Mouse (Mus musculus): ENCODE data around the gene Adam22. TPM values are rescaled to one million over a fixed set of nuclear protein-coding genes. Genes with fewer than 3 reads are reported as not detected.
"Not testable (repeated sequence)": the region's sequence is repeated elsewhere in the genome, so short reads cannot be mapped to it uniquely, and the experiment has no call there.

Adam22 gene
- total RNA-seq, 2 experiments from 2014 or later = 2.4 to 5.9 TPM

- DNase-seq = no peak
- intact Hi-C loops (cut with DNase I) = no loop called here
Measured at GRCm38 (mm10) chr5:8327645-8328269, 40.2 kb downstream of the Adam22 start.

DNA sequence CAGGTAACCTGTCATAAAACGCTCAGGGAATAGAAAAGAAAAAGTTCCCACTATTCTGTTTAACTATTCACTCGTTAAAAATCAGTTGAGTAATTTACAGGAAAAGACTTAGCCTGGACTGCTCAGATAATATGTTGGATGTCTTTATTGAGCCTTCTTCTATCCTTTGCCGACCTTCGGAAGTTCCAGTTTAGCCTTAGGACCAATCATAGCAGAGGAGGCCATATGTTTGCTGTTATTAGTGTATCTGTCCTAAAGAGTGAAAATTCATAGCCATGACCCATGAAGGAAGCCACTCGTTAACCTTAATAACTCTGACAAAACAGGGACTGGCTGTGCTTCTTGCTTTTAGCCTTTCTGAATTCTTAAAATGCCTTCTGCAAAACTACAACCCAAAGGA lies 41.3 kb downstream of the Adam22 start:
- intact Hi-C loops (cut with DNase I) = no loop called here
- no peak for DNase-seq

GRCm38 (mm10) chr5:8312324-8312723 lies 55.6 kb downstream of the Adam22 start:
- DNase-seq = no peak
- intact Hi-C loops (cut with DNase I) = no loop called here

DNA sequence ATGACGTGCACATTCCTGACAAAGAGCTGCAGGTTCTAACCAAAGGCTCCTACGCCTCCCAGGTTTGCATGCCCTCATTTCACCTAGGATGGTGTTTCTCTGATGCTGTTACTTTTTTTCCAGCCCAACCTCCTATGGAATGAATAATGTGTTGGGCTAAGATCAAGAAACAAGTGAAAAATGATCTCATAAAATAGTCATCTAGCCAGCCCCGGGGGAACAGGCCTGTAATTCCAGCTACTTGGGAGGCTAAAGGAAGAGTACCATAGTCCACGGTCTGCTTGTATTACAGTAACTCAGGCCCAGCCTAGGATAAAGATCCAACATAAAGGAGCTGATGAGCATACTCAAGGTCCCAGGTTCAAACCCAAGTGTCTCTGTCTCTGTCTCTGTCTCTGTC lies 57.1 kb downstream of the Adam22 start:
- intact Hi-C loops (cut with DNase I) = no loop called here
- peak in 1 of 2 experiments; percentile 10 for DNase-seq

- no peak for DNase-seq
- intact Hi-C loops (cut with DNase I) = no loop called here
Measured at GRCm38 (mm10) chr5:8297719-8298419, 70.1 kb downstream of the Adam22 start.

- intact Hi-C loops (cut with DNase I) = no loop called here
- DNase-seq = no peak
Measured at GRCm38 (mm10) chr5:8293287-8293686, 74.7 kb downstream of the Adam22 start.

GRCm38 (mm10) chr5:8291496-8291895 lies 76.5 kb downstream of the Adam22 start:
- intact Hi-C loops (cut with DNase I) = no loop called here
- no peak for DNase-seq

DNA sequence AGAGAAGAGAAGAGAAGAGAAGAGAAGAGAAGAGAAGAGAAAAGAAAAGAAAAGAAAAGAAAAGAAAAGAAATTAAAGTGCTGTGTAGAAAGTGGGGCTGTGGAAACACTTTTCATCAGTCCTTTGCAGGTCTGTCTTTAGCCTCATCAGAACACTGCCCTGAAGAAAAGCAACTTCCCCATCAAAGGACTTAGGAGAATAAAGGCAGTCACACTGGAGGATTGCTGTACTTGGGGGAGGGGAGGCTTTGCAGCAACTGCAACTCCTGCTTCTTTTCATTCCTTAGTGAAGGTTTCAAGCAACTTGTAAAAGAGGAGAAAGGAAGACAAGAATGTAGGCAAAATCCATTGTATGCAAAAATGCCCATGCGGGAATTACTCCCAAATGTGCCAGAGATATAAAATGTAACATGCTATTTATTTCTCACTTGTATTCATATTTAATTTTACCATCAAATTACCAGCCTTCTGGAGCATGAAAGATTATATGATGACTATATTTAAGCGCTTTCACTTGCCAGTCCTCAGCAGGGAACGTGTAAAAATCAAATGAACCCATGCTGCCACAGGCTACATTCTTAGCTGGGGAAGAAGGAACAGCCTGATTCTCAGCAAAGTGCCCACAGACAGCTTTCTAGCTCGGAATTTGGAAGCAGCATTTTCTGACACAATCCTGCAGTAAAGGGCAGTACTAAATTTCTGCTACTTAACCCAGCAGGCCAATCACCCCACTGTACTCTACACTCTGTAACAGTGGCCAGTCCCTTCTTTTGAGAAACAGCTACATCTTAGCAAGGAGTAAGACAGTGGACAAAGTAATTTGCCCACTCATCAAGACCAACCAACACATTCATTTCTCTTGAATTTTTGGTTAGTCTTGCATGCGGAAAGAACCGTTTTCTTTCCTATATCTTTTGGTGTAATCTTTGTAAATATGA lies 78.0 kb downstream of the Adam22 start:
- intact Hi-C loops (cut with DNase I) = no loop called here
- no peak for DNase-seq

DNA sequence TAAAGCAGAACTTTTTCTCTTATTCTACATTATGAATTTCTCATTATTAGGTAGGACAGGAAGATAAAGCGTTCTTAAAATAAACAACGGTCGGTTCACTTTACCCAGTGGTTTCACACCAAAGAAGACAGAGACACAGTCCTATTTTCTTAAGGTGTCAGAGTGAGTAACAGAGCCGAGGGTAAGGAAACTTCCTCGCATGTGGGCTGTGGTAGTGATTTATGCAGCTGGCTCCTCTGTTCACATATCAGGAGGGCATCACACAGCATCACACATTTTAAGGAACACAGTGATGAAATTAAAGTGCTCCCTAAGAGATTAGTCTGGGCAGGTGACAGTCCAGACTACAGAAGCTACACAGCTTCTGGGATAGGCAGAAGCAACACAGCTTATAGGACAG lies 83.8 kb downstream of the Adam22 start:
- intact Hi-C loops (cut with DNase I) = no loop called here
- DNase-seq = no peak

- no peak for DNase-seq
- intact Hi-C loops (cut with DNase I) = no loop called here
Measured at GRCm38 (mm10) chr5:8276141-8276540, 91.8 kb downstream of the Adam22 start.

DNA sequence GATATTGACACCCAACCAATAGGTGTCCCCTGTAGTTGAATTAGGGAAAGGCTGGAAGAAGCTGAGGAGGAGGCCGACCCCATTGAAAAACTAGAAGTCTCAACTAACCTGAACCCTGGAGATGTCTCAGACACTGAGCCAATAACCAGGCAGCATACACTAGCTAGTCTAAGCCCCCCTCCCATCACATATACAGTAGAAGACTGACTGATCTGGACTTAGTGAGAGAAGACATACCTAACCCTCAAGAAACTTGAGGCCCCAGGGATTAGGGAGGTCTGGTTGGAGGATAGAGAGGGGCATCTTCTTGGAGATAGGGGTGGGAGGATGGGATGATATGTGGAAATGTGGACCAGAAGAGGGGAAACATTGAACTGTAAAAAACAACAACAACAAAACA lies 110.6 kb downstream of the Adam22 start:
- intact Hi-C loops (cut with DNase I) = no loop called here
- DNase-seq = no peak

DNA sequence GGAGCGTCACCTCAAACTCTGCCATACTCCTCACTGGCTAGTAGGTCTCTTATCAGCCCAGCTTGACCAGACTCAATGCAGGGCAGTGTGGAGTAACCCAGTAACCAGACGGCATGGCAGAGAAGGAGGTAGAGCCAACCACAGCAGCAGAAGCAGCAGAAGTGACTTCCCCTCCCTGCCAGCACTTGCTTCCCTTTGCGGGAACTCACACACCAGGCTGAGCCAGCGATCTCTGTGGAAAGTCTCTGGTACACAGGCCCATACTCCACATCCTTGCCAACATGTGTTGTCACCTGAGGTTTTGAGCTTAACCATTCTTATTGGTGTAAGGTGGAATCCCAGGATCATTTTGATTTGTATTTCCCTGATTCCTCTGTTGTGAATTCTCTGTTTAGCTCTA lies 111.5 kb downstream of the Adam22 start:
- no peak for DNase-seq

DNA sequence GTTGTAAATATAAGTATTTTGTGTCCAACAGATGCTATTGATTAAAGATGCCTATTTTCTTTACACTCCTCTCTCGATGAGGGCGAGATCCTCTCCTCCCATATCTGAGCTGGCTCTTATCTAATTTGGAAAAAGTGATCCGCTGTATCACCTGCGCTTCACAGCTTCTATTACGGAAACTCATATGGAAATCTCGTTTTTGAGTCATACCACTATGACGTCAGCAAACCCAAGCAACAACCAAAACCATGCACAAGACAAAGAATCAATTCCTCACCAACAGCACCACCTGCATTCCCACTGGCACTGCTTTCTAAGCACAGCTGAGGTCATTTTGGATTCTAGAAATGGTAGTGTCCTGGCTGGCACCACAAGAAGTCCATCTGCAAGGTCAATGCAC lies 123.3 kb downstream of the Adam22 start:
- DNase-seq = no peak
- intact Hi-C loops (cut with DNase I) = no loop called here

More for the DNA sequence above, 111.5 kb downstream of the Adam22 start:
- intact Hi-C loops (cut with DNase I) = no loop called here

GRCm38 (mm10) chr5:8243064-8243615 lies 124.8 kb downstream of the Adam22 start:
- no peak for DNase-seq
- intact Hi-C loops (cut with DNase I) = no loop called here

DNA sequence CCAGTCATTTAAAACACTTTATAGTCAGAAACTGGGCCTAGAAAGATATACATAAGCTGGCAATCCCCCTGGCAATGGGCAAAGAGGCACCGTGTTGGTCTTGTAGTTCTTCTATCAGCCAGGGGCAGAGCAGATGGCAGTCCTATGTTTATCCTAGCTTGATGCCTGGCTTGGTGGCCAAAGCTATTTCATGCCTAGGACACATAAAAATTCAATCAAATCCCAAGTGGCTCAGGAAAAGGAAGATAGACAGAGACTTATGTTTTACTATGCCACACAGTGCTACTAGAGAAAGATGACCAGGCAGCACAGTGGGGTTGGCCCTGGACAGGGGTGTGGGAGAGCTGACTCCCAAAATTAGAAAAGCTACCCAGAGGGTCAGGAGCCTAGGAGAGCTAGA lies 125.3 kb downstream of the Adam22 start:
- intact Hi-C loops (cut with DNase I) = no loop called here
- DNase-seq = no peak

DNA sequence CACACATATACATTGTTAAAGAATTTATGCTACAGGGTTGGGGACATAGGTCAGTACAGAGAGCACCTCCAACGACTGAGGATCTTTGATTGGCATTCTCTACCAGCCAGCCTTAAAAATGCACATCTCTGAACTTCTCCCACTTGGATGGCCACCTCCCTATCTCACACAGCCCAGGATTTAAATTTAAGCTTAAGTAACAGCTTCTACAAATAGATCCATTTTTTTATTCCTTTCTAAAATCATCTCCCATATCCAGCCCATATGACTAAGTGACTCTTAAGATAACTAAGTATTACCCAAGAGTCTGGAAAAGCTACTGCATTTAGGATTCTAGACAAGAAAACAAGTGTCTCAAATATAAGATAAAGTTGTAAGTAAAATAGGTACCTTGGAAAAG lies 140.9 kb downstream of the Adam22 start:
- intact Hi-C loops (cut with DNase I) = no loop called here
- no peak for DNase-seq

DNA sequence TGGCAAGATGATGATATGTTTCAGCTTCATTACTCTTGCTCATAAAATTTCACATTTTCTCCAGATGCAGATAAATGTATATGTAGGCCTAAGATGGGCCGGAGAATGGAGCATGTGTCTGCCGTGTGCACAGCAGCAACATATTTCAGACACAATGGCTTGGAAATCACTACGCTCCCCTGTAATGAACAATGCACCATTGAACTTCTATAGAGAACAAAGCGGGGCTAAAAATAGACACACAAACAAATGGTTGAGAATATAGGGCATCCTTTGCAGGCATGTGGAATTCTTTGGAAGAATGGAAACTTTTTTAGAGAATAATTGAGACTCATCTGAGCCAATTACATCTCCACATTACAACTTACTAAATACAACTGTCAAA lies 143.6 kb downstream of the Adam22 start:
- DNase-seq = no peak
- intact Hi-C loops (cut with DNase I) = no loop called here

DNA sequence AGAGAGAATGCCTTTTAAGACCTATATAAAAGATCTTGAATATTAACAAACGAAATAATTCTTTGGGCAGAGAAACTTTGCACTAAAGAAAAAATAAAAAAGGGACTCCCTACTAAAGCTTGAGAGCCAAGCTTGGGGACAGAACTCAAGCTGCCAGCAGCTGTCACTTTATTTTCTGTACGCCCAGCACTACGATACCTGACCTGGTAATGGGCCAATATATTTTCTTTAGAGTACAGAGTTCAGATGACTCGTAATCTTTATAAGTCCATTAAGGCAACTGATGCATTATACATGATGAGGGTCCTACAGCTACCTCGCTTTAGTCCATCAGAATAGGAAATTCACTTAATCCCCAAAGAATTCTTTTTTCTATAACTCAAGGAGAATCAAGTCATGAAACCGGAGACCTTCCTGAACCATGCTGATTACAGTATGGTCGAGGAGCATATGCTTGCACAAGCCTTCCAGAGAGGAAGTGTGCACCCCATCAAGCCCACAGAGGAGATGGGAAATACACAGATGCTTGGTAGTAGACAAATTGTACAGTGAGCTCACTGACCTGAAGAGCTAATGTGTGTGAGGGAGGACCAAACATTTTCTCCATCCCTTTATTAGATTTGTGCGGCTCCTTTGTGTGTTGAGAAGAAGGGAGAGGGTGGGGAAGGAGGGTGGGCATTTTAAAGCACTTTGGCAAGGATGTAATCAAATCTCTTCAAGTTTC lies 144.2 kb downstream of the Adam22 start:
- intact Hi-C loops (cut with DNase I) = no loop called here
- DNase-seq = no peak

DNA sequence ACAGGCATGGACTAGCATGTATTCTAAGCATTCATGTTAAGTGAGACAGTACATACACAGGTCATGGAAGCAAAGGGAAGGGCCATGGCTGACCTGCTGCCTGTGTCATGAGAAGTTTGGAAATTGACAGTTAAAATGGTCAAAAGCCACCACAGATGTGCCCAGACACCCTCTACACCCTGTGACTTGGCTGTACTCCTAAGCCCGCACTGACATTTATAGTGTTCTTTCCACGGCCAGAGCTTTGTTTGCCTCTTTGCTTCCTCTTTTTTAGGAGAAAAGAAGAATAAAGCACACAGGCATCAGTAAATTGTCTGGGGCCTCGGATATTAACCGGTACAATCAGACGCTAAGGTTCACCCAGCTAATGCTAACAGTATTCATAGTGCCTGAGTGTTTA lies 146.3 kb downstream of the Adam22 start:
- intact Hi-C loops (cut with DNase I) = no loop called here
- DNase-seq = no peak

- intact Hi-C loops (cut with DNase I) = no loop called here
- no peak for DNase-seq
Measured at GRCm38 (mm10) chr5:8215841-8216240, 152.1 kb downstream of the Adam22 start.

GRCm38 (mm10) chr5:8184992-8185391 lies 183.0 kb downstream of the Adam22 start:
- intact Hi-C loops (cut with DNase I); DNase-seq: not testable (repeated sequence)
